Mouse (Mus musculus): ENCODE results near the gene Ccdc137. TPM values are rescaled to one million over a fixed set of nuclear protein-coding genes. Genes with fewer than 3 reads are reported as not detected.

The Ccdc137 gene
- total and polyA plus RNA-seq, 2 experiments from 2014 or later, result 17.0 to 18.2 TPM

DNA sequence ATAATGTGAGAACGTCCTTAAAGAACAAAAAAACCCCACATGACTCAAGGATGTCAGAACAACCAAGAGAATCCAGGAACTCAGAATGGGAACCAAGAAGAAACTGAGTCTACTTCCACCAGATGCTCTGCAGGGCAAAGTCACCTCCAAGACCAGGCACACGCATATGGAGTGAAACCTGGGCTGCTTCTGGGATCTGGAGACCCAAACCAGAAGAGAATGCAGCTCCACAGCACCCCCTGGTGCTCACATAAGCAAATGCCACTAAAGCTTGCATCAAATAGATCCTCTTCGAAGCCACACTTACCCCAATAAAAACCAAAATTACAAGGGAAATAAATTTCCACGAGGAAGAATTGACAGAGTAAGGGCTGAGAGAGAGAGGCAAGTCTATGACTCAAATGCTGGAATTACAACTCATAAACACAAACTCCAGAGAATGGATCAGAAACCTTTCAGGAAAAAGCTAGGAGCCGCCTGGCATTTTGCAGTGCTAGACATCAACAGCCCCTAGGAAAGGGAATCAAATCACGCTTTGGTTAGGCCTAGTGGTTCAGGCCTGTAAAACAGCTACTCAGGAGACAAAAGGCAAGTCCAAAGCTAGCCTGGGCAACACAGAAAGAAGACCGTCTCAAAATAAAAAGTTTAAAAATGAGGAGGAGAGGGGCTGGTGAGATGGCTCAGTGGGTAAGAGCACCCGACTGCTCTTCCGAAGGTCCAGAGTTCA is 34.2 kb upstream of the Ccdc137 start:
- Histone ChIP-seq H3K4me2 (ENCODE audit: low read depth, low read length, poor library complexity, severe bottlenecking) (no peak overlapping the region), H3K27ac (ENCODE audit: low read depth, low read length) (no peak overlapping the region), H3K27me3 (ENCODE audit: insufficient read depth, low read length) (no peaks in the 10 kb centered on the region), H3K4me1 (ENCODE audit: insufficient read depth, low read length) (no peaks in the 10 kb centered on the region), H3K9ac (replicated peaks; ENCODE audit: low read length, poor library complexity, severe bottlenecking) (no peak overlapping the region), H3K4me3 (ENCODE audit: low read depth, low read length) (no peak overlapping the region), H3K36me3 (ENCODE audit: insufficient read depth, low read length) (peaks cover 67% of the 10 kb centered on the region), H3K9me3 (ENCODE audit: low read length) (no peaks in the 10 kb centered on the region)
- peak; percentile 78 for TF ChIP-seq CTCF (IDR thresholded peaks at IDR 0.05)
- DNase-seq (ENCODE audit: low spot score) (peak; percentile 72), ATAC-seq (ENCODE audit: low FRiP score) (no peak)
- WGBS, result 67% methylated on average over 9 of the region's 9 CpGs

DNA sequence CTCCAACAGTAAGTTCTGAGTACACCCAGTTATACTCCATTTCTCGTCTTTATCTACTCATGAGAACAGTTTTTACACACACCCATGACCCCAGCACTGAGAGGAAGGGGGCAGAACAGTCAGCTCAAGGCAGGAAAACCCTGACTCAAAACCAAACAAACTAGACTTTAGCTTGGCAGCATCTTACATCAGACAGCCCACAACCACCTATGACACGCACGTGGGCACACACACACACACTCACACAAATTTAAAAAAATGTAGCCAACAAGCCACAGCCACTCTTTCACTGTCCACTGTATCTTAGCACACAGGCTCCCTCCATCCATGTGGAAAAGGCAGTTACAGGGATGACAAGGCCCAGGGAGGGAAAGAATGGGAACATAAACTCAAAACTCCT is 31.2 kb upstream of the Ccdc137 start:
- Histone ChIP-seq H3K27me3 (ENCODE audit: insufficient read depth, low read length) (no peaks in the 10 kb centered on the region), H3K4me1 (ENCODE audit: insufficient read depth, low read length) (no peaks in the 10 kb centered on the region)

DNA sequence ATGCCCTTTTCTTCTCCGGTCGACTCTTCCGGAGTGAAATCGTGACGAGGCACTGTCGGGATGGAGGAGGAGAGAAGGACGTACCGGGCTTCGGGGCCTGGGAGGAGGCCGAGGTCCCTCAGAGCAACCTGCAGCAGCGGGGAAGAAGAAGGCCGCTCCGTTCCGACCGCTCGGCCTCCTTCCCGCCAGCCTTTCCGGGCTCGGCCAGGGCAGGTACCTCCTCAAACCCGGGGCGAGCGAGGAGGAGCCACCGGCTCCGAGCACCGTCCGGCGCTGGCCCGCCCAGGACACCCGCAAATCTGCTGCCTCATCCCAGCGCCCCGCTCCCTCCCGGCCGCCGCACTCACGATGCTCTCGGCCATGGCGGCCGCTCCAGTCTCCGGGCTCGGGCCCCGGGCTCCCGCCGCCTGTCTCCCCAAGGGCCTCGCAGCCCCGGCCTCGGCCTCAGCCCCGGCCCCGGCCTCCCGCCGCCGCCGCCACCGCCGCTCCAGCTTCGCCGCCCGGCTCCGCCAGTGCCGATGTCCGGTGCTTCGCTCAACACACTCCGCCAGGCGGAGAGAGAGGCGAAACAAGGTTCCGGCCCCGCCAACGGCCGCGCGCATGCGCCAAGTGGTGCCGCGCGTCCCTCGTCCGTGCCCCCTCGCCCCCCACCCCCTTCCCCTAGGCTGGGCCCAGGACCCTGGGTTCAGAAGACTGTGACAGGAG is 20.6 kb upstream of the Ccdc137 start, which contains the start of gene Nploc4:
Nploc4 (minus strand) TSS at position 557 of the 705 bp plus-strand sequence.
- Histone ChIP-seq H3K9me3 (ENCODE audit: low read length) (no peaks in the 10 kb centered on the region), H3K27ac (ENCODE audit: low read depth, low read length) (peak within 1 kb of the TSS; percentile 68), H3K27me3 (ENCODE audit: insufficient read depth, low read length) (no peaks in the 10 kb centered on the region), H3K36me3 (ENCODE audit: insufficient read depth, low read length) (peaks cover 21% of the 10 kb centered on the region), H3K4me3 (ENCODE audit: low read depth, low read length) (peak within 1 kb of the TSS; percentile 80), H3K4me2 (ENCODE audit: low read depth, low read length, poor library complexity, severe bottlenecking) (peak within 1 kb of the TSS; percentile 79), H3K4me1 (ENCODE audit: insufficient read depth, low read length) (peaks cover 11% of the 10 kb centered on the region), H3K9ac (replicated peaks; ENCODE audit: low read length, poor library complexity, severe bottlenecking) (peak within 1 kb of the TSS; percentile 79)
- DNase-seq (ENCODE audit: low spot score) (peak; percentile 90), ATAC-seq (ENCODE audit: low FRiP score) (peak; percentile 82)
- 0% methylated on average over 49 of the region's 77 CpGs for WGBS
- no peak; the same call in 1 of the 2 replicates for TF ChIP-seq CTCF (IDR thresholded peaks at IDR 0.05)

More for the DNA sequence above, 31.2 kb upstream of the Ccdc137 start:
- 88% methylated on average over 3 of the region's 3 CpGs for WGBS
- Histone ChIP-seq H3K4me3 (ENCODE audit: low read depth, low read length) (no peak overlapping the region), H3K27ac (ENCODE audit: low read depth, low read length) (no peak overlapping the region), H3K9me3 (ENCODE audit: low read length) (no peaks in the 10 kb centered on the region), H3K9ac (replicated peaks; ENCODE audit: low read length, poor library complexity, severe bottlenecking) (no peak overlapping the region), H3K4me2 (ENCODE audit: low read depth, low read length, poor library complexity, severe bottlenecking) (no peak overlapping the region), H3K36me3 (ENCODE audit: insufficient read depth, low read length) (peaks cover 53% of the 10 kb centered on the region)
- ATAC-seq (ENCODE audit: low FRiP score) (no peak), DNase-seq (ENCODE audit: low spot score) (no peak)
- no peak for TF ChIP-seq CTCF (IDR thresholded peaks at IDR 0.05)

- no peak overlapping the region for H3K27ac ChIP-seq (ENCODE audit: low read depth, low read length)
- H3K4me2 ChIP-seq (ENCODE audit: low read depth, low read length, poor library complexity, severe bottlenecking), result peak overlapping the region; percentile 79
- peaks cover 11% of the 10 kb centered on the region for H3K4me1 ChIP-seq (ENCODE audit: insufficient read depth, low read length)
- DNase-seq (ENCODE audit: low spot score), result peak; percentile 14
- 29% methylated on average over 12 of the region's 12 CpGs for WGBS
- peak overlapping the region; percentile 80 for H3K4me3 ChIP-seq (ENCODE audit: low read depth, low read length)
- H3K36me3 ChIP-seq (ENCODE audit: insufficient read depth, low read length), result peaks cover 15% of the 10 kb centered on the region
- no peak for TF ChIP-seq CTCF (IDR thresholded peaks at IDR 0.05)
- H3K9ac ChIP-seq (replicated peaks; ENCODE audit: low read length, poor library complexity, severe bottlenecking), result no peak overlapping the region
- H3K27me3 ChIP-seq (ENCODE audit: insufficient read depth, low read length), result no peaks in the 10 kb centered on the region
- ATAC-seq (ENCODE audit: low FRiP score), result no peak
- H3K9me3 ChIP-seq (ENCODE audit: low read length), result no peaks in the 10 kb centered on the region
These were observed 20.0 kb upstream of the Ccdc137 start for GRCm38 (mm10) chr11:120437857-120438385.

- Histone ChIP-seq H3K9me3 (ENCODE audit: low read length) (no peaks in the 10 kb centered on the region), H3K27ac (ENCODE audit: low read depth, low read length) (no peak within 1 kb of the TSS), H3K9ac (replicated peaks; ENCODE audit: low read length, poor library complexity, severe bottlenecking) (no peak within 1 kb of the TSS), H3K36me3 (ENCODE audit: insufficient read depth, low read length) (no peaks in the 10 kb centered on the region), H3K27me3 (ENCODE audit: insufficient read depth, low read length) (no peaks in the 10 kb centered on the region), H3K4me3 (ENCODE audit: low read depth, low read length) (no peak within 1 kb of the TSS), H3K4me1 (ENCODE audit: insufficient read depth, low read length) (no peaks in the 10 kb centered on the region), H3K4me2 (ENCODE audit: low read depth, low read length, poor library complexity, severe bottlenecking) (no peak within 1 kb of the TSS)
- no peak for DNase-seq (ENCODE audit: low spot score)
- WGBS, result 90% methylated on average over 3 of the region's 3 CpGs
- ATAC-seq (ENCODE audit: low FRiP score), result no peak
- TF ChIP-seq CTCF (IDR thresholded peaks at IDR 0.05), result no peak
These were observed 15.6 kb upstream of the Ccdc137 start, which contains the start of gene Tspan10 for GRCm38 (mm10) chr11:120442344-120442743. TSS of gene Tspan10 (plus strand) at chr11:120442644.
